Mouse (Mus musculus) cerebellum, adult 11-12 months (tissue): ENCODE measurements at regions not wholly inside any gene's neighbourhood (a gene's known extent, or its start where the extent isn't known, plus 50 kb on each side); places are given as distances from the start of the nearest gene placed in this dataset.

Source experiments
- DNase-seq: peaks from one replicate; pipeline ENCODE4 v3.0.0; 2022

DNA sequence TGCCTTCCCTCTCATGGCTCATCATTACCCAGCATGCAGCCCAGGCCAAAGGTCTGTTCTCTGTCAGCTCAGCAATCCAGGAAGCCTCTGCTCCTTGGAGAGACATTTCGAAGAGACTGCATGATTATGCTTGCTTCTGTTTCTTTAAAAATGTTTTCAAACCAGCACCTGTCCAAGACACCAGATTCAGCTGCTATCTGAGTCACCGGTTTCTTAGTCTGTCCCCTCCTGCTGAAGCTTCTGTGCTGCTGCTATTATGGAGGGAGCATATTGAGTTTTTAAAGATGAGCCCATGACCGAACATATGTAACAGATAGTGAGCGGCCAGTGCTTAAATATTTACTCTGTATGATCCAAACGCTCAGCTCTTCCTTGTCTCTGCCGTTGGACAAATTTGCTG lies 506.2 kb downstream of the Med13l start:
- DNase-seq, result no peak

DNA sequence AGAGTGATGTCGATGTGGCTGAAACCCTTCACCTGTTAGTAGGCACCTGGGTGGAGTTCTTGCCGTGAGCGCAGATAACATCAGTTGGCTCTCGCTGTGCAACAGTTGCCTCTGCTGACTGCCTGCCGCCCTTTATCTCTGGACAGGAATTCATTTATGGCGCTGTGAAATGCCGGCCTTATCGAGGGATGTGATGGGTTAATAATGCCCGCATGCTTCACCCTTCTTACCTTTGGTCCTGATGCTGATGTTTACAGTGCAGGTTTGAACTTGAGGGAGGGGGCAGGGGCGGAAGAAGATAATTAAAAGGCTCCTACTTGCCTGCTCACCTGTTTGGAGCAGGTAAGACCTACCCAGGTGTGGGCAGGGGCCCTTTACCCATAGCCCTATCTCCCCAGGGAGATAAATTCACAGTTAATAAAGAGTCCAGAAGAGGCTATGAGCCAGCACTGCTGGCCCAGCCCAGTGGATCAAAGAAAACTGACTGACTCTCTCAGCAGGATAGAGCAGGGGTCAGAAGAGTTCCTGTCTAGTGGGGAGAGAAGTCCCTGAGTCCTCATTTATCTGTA lies 509.4 kb downstream of the Med13l start:
- DNase-seq, result no peak

DNA sequence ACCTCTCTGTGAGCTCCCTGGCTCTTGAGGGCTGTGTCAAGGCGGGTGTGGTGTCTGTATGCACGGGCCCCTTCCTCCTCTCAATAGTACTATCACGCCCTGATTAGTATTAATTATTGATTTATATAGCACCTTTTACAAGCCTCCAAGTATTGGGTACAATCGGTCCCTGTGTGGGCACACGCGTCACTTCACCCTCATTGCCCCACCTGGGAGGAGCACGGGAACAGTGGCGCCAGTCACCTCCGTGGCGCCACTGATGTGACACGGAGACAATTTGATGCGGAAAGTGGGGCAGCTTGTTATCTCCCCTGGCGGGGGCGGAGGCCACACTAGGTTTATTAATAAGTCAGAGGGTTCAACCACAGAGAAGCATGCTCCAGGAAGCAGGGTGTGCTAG lies 512.2 kb downstream of the Med13l start:
- no peak for DNase-seq

DNA sequence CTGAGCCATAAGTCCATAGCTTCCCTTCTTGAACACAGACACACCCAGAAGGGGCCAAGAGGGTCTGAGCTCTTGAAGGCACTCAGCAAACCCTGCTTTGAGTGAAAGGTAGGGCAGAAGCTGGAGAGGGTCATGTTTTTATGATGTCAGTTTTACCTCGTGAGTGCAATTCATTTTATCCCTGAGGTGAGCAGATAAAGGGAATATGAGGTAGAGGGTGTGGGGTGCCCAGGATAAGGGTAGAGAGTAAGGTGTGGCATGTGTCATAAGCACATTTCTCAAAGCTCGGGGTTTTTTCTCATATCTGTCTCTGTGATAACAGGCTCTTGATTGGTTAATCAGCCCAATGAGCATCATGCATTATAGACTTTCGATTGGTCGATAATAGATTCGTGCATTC lies 520.3 kb downstream of the Med13l start:
- no peak for DNase-seq

DNA sequence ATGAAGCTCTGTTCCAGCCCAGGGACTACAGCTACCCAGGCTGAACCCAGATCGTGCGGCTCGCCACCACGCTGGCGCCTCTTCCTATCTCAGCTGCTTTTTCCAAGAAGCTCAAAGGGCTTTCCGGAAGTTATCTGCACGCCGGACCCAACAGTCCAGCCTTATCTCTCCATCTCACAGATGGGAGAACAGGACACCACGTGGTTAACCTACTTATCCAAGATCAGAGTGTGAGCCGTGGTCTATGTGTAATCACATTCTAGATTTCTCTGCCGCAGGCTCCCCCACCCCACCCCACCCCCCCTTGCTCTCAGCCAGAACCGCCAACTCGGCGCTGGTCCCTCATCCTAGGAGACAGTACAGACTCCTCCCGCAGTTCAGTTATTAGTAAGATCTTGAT lies 522.4 kb downstream of the Med13l start:
- DNase-seq, result no peak

DNA sequence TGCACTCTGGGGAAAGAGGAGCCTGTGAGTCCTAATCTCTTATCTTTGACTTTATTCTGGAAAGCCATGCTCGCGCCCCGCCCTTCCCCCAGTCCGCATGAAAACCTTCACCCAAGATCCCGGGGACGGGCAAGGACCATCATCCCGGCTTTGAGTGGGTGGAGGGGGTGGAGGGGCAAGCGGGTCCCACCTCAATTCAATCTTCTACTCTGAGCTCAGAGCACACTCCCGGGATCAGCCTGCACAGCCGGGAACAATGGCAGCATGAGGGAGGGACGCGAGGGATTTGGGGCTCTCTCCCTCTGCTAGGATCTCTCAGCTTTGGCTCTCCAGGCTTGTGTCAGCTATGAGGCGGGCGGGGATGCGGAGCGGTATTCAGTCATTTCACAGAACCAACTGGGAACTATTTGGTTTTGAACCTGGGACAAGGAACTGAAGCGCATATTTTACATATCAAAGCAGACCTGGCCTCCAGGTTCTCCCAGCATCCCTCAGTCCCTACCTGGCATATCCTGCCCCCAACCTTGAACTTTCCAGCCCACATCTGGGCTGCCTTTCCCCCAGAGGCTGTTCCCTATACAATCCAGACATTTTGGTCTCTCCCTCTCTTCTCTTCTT lies 537.2 kb downstream of the Med13l start:
- no peak for DNase-seq

DNA sequence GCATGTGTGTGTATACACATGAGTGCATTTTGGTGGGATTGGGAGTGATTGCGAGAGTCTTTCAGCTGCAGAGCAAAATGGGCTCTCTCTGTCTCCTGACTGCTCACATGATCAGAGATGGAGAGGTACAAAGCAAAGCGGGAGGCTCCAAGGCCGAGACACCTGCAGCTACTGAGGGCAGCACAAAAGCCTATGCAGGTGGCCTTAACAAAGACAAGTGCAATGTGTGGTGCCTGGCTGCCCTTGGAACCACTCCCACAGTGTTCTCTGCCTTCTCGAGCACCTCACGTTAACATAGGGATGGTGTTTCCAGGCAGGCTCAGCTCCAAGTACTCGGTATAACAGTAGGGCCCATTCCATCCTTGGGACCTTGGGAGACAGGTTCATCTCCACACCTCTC lies 539.3 kb downstream of the Med13l start:
- DNase-seq, result no peak

DNA sequence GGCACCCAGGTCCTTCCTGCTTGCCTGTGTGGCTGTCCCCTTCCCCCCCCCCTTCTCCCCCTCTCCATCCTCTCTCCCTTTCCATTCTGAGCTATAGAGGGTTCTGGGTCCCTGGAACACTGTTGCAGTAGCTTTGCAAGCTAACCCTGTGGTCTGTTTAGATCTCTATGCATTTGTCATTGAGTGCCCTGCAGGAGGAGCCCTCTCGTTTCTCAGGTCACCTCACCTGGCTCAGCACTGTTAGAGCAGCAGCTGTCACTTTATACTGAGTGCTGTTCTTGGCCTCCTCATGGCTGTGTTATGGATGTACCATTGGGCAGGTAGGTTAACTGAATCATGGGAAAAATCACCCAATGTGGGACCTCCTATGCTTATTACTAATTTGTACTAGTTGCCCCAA lies 543.0 kb downstream of the Med13l start:
- no peak for DNase-seq

DNA sequence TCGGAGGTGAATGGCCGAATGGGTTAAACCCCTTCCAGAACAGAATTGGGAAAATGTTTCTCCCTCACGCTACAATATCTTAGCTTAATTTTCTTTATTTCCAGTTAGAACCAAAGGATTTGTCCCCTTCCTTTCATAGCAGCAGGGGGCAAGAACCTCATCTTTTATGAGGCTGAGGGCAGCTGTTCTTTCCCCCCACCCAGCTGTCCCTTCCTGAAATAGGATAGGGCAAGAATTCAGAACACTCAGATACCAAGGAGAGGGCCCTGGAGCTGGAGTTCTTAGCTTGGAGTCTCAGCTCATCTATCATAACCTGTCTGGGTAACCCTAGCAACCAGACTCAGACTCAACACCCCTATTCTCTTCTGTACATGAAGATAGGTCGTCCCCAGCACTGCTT lies 547.4 kb downstream of the Med13l start:
- DNase-seq, result no peak

DNA sequence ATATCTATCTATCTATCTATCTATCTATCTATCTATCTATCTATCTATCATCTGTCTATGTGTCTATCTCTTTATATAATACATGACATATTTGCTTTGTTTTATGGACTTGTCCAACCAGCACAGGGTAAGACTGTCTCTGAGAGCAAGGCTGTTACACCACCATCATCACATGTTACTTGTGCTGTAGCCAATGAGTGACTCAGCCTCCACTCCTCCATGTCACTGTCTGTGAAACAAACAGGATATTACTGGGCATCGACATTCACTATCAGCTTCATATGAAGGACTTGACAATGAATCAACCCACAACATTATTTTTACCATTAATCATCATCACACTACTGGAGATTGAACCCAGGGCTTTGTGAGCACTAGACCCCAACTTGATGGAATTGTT lies 549.0 kb downstream of the Med13l start:
- no peak for DNase-seq

DNA sequence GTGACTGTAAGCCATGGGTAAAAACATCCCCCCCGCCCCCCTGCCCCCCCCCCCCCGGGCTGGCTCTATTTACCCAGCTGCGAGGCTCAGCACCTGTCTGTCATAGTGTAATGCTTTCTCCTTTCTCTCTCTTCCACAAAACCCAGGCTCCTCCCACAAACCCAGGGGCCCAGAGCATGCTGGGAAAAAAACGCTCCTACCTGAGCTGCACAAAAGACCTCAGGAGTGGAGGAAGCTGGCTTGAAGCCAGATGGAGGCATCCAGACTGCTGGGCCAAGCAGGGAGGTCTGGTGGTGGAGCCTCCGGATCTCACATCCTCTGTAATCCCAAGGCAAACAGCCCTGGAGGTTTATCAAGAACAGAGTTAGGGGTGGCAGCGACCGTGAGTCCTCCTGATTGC lies 553.6 kb downstream of the Med13l start:
- DNase-seq, result no peak

DNA sequence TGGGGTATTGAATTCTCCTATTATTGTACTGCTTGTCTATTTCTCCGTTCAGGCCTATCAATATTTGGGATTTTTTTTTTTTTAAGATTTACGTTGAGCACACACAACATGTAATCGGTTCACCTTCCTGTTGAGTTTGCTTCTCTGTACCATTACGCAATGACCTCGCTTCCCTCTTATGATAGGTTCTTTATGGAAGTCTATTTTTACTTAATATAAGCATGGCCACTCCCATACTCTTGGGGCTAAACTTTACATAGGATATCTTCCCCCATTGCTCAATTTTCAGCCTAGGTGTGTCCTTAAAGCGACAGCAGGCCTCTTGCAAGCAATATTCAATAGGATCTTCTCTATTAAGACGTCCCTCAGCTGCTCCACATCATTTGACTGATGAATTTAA lies 544.7 kb upstream of the Tbx3 start:
- DNase-seq, result no peak

DNA sequence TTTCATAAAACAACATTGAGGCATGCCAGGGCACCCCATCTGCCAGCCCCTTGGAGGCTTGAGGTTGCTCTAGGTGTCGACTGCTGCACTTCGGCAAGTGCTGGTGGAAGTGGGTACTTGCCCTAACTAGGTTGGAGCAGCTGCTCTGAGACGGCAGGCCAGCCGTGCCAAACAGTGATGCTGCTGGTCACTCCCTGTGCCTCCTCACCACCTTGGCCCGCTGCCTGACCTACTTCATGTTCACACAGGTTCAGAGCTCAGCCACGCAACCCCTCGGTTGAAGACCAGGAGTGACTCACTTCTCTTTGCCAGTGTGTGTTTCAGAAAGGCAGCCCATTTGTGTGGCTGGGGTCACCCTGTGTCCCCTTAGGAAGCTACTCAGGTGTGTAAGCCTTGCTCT lies 540.3 kb upstream of the Tbx3 start:
- DNase-seq, result no peak

DNA sequence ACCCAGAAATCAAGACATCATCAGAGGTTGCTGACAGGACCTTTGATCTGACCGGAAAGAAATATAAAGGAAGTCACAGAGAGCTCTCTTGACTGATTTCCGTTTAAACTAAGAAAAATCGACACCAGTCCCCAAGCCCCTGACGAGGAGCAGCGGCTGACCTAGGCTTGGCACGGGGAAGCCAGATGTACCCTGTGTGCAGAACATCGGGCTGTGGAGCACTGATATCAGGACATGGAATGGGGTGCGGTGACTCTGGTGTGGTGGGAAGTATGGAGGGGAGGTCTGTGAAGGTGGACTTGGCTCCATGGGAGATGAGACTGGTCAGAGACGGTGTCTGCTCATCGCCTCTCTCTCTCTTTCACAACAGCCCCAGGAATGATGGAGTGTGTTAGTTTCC lies 539.0 kb upstream of the Tbx3 start:
- DNase-seq, result no peak

DNA sequence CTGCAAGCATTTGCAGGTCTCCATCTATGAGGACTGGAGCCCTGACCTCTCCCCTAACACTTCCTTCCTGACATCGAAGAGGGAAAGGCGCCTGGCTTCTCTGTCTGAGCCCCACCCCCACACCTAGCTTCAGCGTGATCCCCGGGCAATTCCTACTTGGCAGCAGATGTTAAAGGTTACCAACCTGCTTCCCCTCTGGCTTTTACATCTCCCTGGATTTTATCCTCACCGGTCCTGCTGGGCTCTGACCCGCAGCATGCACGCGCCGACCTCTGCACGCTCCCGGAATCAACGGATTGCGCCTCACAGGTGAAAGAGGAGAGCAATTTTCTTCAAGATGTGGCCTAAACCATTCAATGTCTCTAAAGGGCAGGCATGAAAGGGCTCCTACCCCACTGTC lies 537.1 kb upstream of the Tbx3 start:
- DNase-seq, result no peak

DNA sequence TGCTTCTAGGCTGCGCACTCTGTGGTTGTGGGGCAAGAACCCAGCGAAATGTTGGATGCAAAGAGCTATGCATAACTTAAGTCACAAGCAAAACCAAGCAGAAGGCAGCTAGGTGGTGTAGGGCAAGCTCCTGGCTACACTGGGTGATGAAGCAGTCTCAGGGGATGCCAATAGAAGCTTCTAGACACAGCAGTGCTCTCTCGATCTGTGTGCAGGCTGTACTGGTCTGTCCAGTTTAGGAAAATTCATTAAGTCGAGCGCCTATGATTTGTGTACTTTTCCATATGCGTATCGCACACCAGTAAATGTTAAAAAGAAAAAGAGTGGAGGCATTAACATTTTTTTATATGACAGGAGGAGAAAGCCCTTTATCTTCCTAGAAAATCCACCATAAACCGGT lies 533.6 kb upstream of the Tbx3 start:
- no peak for DNase-seq

DNA sequence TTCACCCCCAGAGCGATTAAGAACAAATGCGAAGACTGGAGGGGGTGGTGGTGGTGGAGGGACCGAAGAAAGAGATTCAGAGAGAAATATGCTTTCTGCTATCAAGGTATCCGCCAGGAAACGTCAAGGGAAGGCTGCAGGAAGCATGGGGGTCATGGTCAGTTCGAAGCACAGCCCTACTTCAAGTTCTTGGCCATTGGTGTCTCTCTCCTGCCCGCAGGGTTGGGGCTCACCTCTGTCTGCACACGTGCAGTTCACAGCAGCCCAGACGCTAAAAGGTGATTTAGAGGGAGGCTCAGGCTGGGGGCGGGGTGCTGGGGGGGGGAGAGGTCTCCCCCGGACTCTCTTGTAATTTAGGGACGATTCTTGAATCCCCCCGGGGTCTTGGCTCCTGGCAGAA lies 533.1 kb upstream of the Tbx3 start:
- no peak for DNase-seq

DNA sequence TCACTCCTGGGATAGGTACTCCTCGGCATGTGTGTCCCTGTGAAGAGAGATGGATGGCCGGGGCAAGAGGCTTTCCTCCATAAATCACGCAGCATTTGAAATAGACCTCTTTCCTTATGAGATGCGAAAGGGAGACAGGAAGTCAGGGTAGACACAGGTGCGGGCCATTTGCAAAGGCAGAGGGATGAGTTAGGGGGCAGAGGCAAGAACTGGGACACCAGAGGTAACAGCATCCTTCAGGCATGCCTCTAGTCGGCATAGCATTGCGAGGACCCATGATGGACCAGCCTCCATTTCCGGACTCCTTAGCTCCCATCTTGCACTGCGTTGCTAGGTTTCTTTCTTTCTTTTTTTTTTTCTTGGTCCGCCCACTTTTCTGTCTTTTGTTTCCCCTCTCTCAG lies 532.6 kb upstream of the Tbx3 start:
- DNase-seq, result no peak

DNA sequence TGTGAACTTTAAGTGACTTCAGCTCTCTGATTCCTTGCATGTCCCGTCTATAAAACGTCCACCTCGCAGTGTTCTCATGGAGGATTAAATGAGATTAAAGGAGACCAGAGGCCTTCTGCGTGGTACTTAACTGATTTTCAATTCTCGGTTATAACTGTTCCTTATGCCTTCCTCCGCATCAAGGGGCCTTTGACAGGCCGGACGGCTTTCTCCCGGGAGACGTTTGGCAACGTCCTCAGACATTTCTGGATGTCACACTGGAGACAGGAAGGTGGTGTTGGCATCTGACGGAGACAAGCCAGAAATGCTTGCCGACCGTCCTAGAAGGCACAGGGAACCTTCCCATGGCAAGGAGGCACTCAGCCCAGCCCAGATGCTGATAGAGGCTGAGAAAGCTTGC lies 532.2 kb upstream of the Tbx3 start:
- no peak for DNase-seq

DNA sequence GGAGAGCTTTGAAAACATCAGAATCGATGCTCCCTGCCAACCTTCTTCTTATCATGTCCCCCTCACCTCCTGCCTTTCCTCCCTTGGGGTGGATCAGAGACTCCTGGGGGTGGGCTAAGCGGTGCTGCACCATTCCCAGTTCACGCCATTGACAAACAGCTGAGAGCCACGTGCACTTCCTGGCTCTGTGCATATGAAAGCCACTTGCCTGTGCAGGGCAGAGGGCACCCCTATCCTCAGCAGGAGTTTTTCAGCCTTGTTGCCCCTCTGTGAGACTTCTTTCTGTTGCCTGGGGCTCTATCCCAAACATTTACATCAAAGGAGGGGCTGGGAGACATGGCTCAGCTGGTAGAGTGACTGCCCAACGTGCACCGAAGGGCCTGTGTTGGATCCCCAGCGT lies 531.1 kb upstream of the Tbx3 start:
- no peak for DNase-seq

DNA sequence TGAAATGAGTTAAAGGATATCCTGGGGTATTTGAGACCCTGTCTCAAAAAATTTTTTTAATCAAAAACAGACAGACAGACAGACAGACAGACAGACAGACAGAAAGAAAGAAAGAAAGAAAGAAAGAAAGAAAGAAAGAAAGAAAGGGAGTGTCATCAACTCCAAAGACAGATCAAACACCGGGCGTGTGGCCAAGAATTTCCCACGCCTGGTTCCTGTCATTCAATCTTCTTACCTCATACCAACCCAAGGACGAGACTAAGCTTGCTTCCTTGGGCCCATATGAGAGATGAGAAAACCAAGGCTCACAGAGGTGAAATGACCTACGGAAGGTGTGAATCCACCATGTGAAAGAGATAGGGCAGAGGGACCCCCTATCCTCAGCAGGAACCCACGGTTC lies 530.7 kb upstream of the Tbx3 start:
- DNase-seq, result no peak

DNA sequence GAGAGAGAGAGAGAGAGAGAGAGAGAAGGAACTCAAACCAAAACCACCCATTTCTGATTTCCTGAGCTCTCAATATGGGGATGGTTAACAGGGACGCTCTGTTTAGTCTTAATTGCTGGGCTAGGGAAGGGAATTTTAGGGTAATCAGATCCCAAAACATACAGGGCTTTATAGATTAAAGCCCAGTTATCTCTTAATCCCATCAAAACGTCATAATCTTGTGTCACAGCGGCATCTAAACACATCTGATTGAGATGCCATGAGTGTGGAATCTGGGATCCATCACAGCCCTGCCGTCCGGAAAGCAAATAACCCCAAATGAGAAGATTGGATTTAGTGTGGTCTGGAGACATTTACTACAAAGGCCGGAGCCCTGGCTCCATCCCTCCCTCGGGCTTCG lies 527.1 kb upstream of the Tbx3 start:
- DNase-seq, result no peak

DNA sequence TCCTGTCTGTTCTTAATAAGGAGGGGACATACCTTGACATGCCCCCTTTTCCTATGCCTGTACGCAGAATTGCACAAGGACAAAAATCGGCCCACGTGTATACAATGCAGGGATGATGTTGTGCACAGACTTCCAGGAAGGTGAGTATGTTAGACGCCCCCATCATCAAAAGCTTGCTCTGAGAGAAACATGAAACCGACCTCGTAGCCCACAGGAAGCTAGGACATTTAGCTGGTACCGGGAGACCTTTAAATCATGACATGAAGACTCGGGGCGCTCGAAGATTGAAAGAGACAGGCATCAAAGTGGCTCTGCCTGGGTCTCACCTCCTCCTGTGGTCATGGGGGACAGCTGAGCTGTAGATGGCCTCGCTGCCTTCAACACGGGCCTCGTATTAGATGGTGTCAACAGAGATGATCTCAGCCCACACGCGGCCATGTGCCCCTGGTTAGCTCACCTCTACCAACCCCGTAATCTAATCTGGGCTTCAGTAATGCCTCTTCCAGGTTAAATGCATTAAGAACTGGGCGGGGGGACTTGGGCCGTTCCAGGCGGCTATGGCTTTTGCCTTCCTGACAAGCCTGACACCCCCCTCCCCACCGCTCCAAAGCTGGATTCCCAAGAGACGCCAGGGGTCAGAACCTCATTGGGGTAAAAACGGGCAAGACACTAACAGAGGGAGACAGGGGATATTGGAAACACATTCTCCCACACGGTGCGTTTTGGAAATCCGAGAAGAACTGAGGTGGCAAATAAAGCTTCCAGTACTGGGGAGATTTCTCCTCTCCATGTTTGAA lies 520.9 kb upstream of the Tbx3 start:
- DNase-seq, result no peak

DNA sequence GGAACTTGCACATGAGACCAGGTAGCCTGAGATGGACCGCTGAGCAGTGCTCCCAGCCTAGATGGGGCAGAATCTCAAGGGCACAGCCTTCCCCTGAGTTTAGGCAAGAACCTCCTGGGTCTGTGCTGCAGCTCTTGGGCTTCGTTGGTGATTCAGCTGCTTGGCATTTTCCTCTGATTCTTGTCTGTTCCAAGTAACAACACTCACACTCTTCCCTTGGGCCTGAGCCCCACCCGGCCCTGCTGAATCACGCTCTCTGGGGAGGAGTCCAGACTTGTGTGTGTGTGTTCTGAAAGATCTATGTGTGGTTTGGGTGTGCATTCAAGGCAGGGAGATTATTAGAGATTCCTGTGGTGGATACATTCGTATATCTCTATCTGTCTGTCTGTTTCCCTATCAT lies 517.4 kb upstream of the Tbx3 start:
- DNase-seq, result no peak

DNA sequence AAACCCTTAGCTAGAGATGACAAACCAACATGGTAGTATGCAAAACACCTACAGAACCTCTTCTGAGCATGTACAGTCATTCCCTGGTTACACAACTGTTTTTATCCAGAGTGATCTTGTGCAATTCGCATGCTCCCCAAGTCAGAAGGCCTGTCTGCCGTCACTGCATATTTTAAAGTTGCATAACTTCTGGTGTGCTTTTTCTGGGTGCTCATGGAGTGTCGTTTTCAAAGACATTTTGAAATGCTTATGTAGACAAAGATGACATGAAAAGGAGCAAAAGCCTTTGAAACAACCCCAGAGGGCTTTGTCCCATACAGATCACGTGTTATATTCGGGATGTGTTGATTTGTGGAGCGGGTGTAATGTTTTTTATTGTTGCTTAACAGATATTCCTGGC lies 513.8 kb upstream of the Tbx3 start:
- DNase-seq, result no peak
